15 mouse cellular contexts compared by ENCODE assay signal in the genomic region with DNA sequence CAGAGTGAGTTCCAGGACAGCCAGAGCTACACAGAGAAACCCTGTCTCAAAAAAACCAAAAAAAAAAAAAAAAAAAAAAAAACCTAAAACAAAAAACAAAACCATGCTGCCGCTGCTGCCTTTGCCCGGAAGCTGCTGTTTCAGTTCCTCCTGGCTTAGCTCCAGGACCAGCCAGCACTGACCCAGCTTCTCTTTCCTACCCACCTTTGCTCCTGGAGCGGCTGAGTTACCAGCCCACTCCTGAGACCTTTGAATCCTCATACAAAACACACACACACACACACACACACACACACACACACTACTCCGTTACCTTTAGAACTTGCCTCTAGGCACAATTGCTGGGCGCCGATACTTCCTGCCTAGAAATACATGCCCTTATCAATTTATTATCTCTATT. TPM values are rescaled to one million over a fixed set of nuclear protein-coding genes. Genes with fewer than 3 reads are reported as not detected.
DNase-seq lines count a peak whose midpoint lies in the region; ATAC-seq and TF ChIP-seq lines count a peak whose summit lies in the region.
"Had no signal": no experiment of that assay in that cellular context is flagged by ENCODE, and none has a peak within 500 bp of the region (broad histone marks: within the 10 kb centered on the region; RNA-seq: fewer than 3 reads in every experiment).

No protein-coding gene starts in this region.

- H3K27me3 ChIP-seq in heart, embryonic 13.5 days (replicated peaks): no peaks in the 10 kb centered on the region
- H3K27me3 ChIP-seq in heart, postnatal 0 days (ENCODE audit: control insufficient read depth, insufficient read depth, low read length): no peaks in the 10 kb centered on the region
- H3K27me3 ChIP-seq in liver, embryonic 15.5 days: no peaks in the 10 kb centered on the region
- H3K27me3 ChIP-seq: limb, embryonic 15.5 days had no signal

- TF ChIP-seq EP300 in heart, postnatal 0 days (IDR thresholded peaks at IDR 0.05; ENCODE audit: low read depth): no peak

- H3K36me3 ChIP-seq in heart, embryonic 13.5 days: no peaks in the 10 kb centered on the region
- no peaks in the 10 kb centered on the region for H3K36me3 ChIP-seq in heart, postnatal 0 days (replicated peaks; ENCODE audit: control insufficient read depth, insufficient read depth, low read length)
- no peaks in the 10 kb centered on the region for H3K36me3 ChIP-seq in liver, embryonic 15.5 days (replicated peaks)
- H3K36me3 ChIP-seq: embryonic facial prominence, embryonic 10.5 days; forebrain, embryonic 10.5 days; limb, embryonic 15.5 days had no signal

- DNase-seq in heart, postnatal 36 days: no peak
- peak; percentile 51 to 54 for DNase-seq in B cell, adult 2 months
- no peak for DNase-seq in heart, postnatal 0 days (ENCODE audit: low spot score)
- DNase-seq in layer of hippocampus, adult 9-10 months (ENCODE audit: low spot score): no peak
- no peak for DNase-seq in layer of hippocampus, adult 11-12 months (ENCODE audit: low spot score)
- no peak for DNase-seq in left cerebral cortex, postnatal 25 days (ENCODE audit: low spot score in 2 of 2)
- DNase-seq: cerebellum, adult 2 months; gastrocnemius, postnatal 25 days had no signal

- 49% methylated on average over 6 of the region's 6 CpGs for WGBS in heart, embryonic 13.5 days
- WGBS in heart, postnatal 0 days: 18% methylated on average over 6 of the region's 6 CpGs
- 34% methylated on average over 6 of the region's 6 CpGs for WGBS in liver, embryonic 15.5 days (ENCODE audit: insufficient replicate concordance)

- no peaks in the 10 kb centered on the region for H3K9me3 ChIP-seq in heart, embryonic 13.5 days
- no peaks in the 10 kb centered on the region for H3K9me3 ChIP-seq in heart, postnatal 0 days (replicated peaks; ENCODE audit: control insufficient read depth, low read length)
- no peaks in the 10 kb centered on the region for H3K9me3 ChIP-seq in liver, embryonic 15.5 days (replicated peaks)
- H3K9me3 ChIP-seq: embryonic facial prominence, embryonic 10.5 days; forebrain, embryonic 10.5 days; limb, embryonic 15.5 days; megakaryocyte, embryonic 14.5 days had no signal

- intact Hi-C loops in heart, postnatal 36 days (cut with DNase I): no loop called here
- intact Hi-C loops in left cerebral cortex, postnatal 25 days (cut with DNase I): no loop called here

- peaks cover 4% of the 10 kb centered on the region for H3K4me1 ChIP-seq in heart, embryonic 13.5 days
- H3K4me1 ChIP-seq in heart, postnatal 0 days (ENCODE audit: control insufficient read depth, insufficient read depth): no peaks in the 10 kb centered on the region; the same call in 1 of the 2 replicates
- no peaks in the 10 kb centered on the region for H3K4me1 ChIP-seq in liver, embryonic 15.5 days (replicated peaks)
- H3K4me1 ChIP-seq: embryonic facial prominence, embryonic 10.5 days; limb, embryonic 15.5 days had no signal

- TF ChIP-seq CTCF in heart, postnatal 0 days (IDR thresholded peaks at IDR 0.05; ENCODE audit: low read depth): no peak

- ATAC-seq in heart, embryonic 13.5 days (ENCODE audit: extremely low read depth, insufficient number of reproducible peaks, low FRiP score, low TSS enrichment): no peak
- no peak for ATAC-seq in heart, postnatal 0 days (ENCODE audit: insufficient read depth, low read depth)
- ATAC-seq in liver, embryonic 15.5 days (ENCODE audit: insufficient read depth): peak; percentile 47
- ATAC-seq: inflammation-experienced regulatory T-cells, adult 6 months had no signal

- no peak overlapping the region for H3K4me3 ChIP-seq in heart, embryonic 13.5 days
- peak overlapping the region; percentile 21 for H3K4me3 ChIP-seq in heart, postnatal 0 days (ENCODE audit: low read depth, low read length)
- H3K4me3 ChIP-seq in liver, embryonic 15.5 days (replicated peaks): no peak overlapping the region
- H3K4me3 ChIP-seq: embryonic facial prominence, embryonic 10.5 days; forebrain, embryonic 10.5 days; limb, embryonic 15.5 days; megakaryocyte, embryonic 14.5 days had no signal

- H3K27ac ChIP-seq in heart, embryonic 13.5 days (replicated peaks): no peak overlapping the region
- H3K27ac ChIP-seq in heart, postnatal 0 days (ENCODE audit: low read depth): no peak overlapping the region
- H3K27ac ChIP-seq in liver, embryonic 15.5 days (replicated peaks): no peak overlapping the region
- H3K27ac ChIP-seq: embryonic facial prominence, embryonic 10.5 days; forebrain, embryonic 10.5 days; limb, embryonic 15.5 days had no signal

- H3K9ac ChIP-seq in heart, embryonic 13.5 days: peak overlapping the region; percentile 56; the same call in 1 of the 2 replicates
- H3K9ac ChIP-seq in heart, postnatal 0 days (replicated peaks; ENCODE audit: low read depth, low read length): no peak overlapping the region
- no peak overlapping the region for H3K9ac ChIP-seq in liver, embryonic 15.5 days
- H3K9ac ChIP-seq: limb, embryonic 15.5 days had no signal

- H3K4me2 ChIP-seq in heart, embryonic 13.5 days: peak overlapping the region; percentile 39
- peak overlapping the region; percentile 41; the same call in 1 of the 2 replicates for H3K4me2 ChIP-seq in heart, postnatal 0 days (ENCODE audit: low read depth, low read length)
- H3K4me2 ChIP-seq in liver, embryonic 15.5 days: no peak overlapping the region
- H3K4me2 ChIP-seq: limb, embryonic 15.5 days had no signal

RNA-seq across cellular contexts. Expression of gene Ubl7, which starts 22.7 kb away (rescaled TPM):
- 104 and 106 TPM in 2 replicates for polyA plus RNA-seq in heart, embryonic 13.5 days (2015; fragmentation: Nextera tagmentation; extraction: Ambion mirVana)
- total RNA-seq in heart, postnatal 36 days (2021): 10 to 100 TPM; 78.9 to 82.4 TPM
- 94.9 and 132 TPM in 2 replicates for total RNA-seq in heart, postnatal 0 days (2014; rRNA removed; ENCODE audit: low replicate concordance)
- 139 TPM in 2 replicates for polyA plus RNA-seq in heart, postnatal 0 days (2015; fragmentation: Nextera tagmentation; extraction: Ambion mirVana)
- 50.7 and 52.4 TPM in 2 replicates for polyA plus RNA-seq in liver, embryonic 15.5 days (2015; fragmentation: Nextera tagmentation; extraction: Ambion mirVana)
- total RNA-seq in left cerebral cortex, postnatal 25 days (2021): 100 to 1,000 TPM; 103 to 113 TPM

RNA-seq across cellular contexts. Expression of gene Arid3b, which starts 51.5 kb away (rescaled TPM):
- polyA plus RNA-seq in heart, embryonic 13.5 days (2015; fragmentation: Nextera tagmentation; extraction: Ambion mirVana): 11.3 and 12.3 TPM in 2 replicates
- total RNA-seq in heart, postnatal 36 days (2021): 1 to 10 TPM; 3.6 to 4.1 TPM
- total RNA-seq in heart, postnatal 0 days (2014; rRNA removed; ENCODE audit: low replicate concordance): 7.3 and 11.1 TPM in 2 replicates
- 4.4 and 5.2 TPM in 2 replicates for polyA plus RNA-seq in heart, postnatal 0 days (2015; fragmentation: Nextera tagmentation; extraction: Ambion mirVana)
- polyA plus RNA-seq in liver, embryonic 15.5 days (2015; fragmentation: Nextera tagmentation; extraction: Ambion mirVana): 10.5 and 11.3 TPM in 2 replicates
- total RNA-seq in left cerebral cortex, postnatal 25 days (2021): 10 to 100 TPM in 1 of 2 experiments, 1 to 10 TPM in 1; 8.7 to 10.7 TPM

RNA-seq across cellular contexts. Expression of gene Sema7a, which starts 51.8 kb away (rescaled TPM):
- polyA plus RNA-seq in heart, embryonic 13.5 days (2015; fragmentation: Nextera tagmentation; extraction: Ambion mirVana): 0.13 and 0.38 TPM in 2 replicates
- total RNA-seq in heart, postnatal 36 days (2021): 10 to 100 TPM; 20.0 to 20.8 TPM
- 12.4 and 16.8 TPM in 2 replicates for total RNA-seq in heart, postnatal 0 days (2014; rRNA removed; ENCODE audit: low replicate concordance)
- polyA plus RNA-seq in heart, postnatal 0 days (2015; fragmentation: Nextera tagmentation; extraction: Ambion mirVana): 0.63 and 1.2 TPM in 2 replicates
- polyA plus RNA-seq in liver, embryonic 15.5 days (2015; fragmentation: Nextera tagmentation; extraction: Ambion mirVana): not detected in 2 replicates
- total RNA-seq in left cerebral cortex, postnatal 25 days (2021): 100 to 1,000 TPM; 139 to 145 TPM

Comparison
In these comparisons a context has a peak if more than half of its experiments do, and no peak if none do; other contexts are left out.
1. DNase-seq: peak in B cell, adult 2 months (2 of 2); none in heart, postnatal 36 days (0 of 2), heart, postnatal 0 days (single experiment), layer of hippocampus, adult 9-10 months (single experiment), layer of hippocampus, adult 11-12 months (single experiment) and left cerebral cortex, postnatal 25 days (0 of 2).